Mouse (Mus musculus): ENCODE results near the gene 4930432M17Rik.

The 4930432M17Rik gene

DNA sequence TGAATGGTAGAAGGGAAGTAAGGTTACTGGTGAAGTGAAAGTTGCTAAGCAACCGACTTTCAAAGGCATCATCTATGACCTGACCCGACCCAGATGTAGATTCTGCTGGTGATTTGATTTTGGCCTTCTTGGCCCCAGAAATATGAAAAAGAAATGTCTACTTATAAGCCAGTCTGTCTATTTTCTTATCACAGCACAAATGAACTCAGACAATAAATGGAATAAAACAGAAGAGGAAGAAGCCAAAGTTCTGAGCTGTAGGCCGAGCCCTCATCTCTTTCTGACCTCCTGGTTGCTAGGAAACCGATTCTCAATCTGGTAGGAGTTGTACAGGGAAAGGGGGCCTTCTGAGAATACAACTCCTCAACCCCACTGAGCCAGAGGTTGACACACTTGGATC, at the start of gene 4930432M17Rik:
TSS of gene 4930432M17Rik (plus strand) at position 301 of the 400 bp plus-strand sequence.
- no peak for DNase-seq (ENCODE audit: low read depth)

DNA sequence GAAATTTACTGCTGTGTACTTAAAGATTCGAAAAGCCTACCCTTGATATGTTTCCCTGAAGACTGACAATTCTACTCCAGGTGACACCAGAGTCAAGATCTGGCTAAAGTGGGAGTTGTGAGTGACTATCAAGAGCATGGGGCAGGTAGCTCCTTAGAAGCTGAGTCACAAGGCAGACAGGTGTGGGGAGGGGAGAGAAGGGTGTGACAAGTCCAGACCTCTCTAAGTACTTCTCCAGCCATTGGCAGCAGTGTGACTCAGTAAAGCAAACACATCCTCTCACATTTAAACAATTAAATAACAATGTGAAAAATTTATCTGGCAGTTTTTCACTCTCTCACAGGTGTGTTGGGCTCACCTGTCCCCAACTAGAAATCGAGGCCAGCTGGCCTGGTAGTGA, 44.9 kb upstream of the 4930432M17Rik start:
- no peak for DNase-seq (ENCODE audit: low read depth)

DNA sequence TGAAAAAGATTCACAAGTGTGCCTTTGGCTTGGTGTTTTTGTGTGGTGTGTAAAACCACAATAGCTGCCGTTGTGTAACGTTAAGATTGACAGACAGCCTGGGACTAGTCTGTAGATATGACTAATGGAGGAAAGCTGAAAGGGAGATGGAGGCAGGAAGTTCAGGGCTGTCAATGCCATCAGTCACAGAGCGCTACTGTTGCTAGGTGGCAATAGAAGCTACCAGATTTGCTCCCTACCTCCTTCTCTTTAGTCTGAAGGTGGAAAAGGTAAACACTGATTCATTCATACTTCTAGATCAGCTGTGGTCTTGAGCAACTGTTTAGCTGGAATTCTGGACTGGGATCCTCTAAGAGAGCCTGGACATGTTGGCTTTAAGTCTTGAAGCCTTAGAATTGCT, 44.3 kb upstream of the 4930432M17Rik start:
- no peak for DNase-seq (ENCODE audit: low read depth)

DNA sequence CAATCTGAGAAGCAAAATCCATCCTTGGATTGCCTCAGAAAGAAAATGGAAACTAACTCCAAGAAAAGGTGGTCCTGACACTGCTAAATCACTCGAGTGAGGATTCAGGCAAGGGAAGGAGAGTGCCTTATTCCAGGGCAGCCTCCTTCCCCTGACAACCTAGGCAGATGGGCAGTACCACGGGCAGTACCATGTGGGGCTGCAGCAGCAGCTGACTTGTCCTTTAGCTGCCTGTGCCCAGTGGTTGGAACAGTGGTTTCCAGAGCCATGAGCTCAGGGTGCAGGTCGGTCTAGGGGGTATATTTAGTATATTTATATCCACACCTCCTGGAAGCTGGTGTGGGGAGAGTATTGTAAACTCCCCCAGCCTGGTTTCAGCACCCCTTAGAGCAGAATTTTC, 42.3 kb upstream of the 4930432M17Rik start:
- DNase-seq (ENCODE audit: low read depth) = no peak

DNA sequence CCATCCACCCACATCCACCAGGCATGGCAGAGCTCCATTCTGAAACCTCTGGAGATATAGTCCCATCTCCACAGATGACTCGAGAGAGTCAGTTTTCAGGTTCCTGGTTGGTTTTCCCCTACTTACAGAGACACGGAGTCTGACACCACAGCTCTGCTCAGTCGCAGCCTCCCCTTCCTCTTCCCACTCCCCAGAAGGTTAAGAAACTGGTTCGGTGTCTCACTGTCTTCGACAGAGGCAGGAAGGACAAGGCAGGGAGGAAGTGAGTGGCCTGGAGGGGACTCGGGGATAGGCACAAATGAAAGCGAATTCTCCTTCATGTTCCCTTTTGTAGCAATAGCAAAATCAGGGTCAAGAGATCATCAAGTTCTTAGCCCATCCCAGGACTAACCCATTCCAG, 39.9 kb upstream of the 4930432M17Rik start:
- DNase-seq (ENCODE audit: low read depth) = no peak

DNA sequence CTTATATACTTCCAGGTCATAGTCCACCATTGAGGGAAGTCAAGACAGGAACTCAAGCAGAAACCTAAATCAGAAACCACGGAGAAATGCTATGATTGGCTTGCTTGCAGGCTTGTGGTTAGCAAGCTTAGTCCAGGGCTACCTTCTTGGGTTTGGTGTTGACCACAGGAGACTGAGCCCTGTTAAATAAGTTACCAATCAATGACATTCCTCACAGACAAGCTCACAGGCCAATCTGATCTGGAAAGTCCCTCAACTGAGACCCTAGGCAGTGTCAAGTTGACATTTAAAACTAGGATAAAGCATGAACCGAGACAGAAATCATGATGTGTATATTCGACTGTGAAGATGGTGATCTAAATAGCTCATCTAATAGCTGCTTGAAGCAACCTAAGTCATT, 35.6 kb upstream of the 4930432M17Rik start:
- DNase-seq (ENCODE audit: low read depth) = no peak

DNA sequence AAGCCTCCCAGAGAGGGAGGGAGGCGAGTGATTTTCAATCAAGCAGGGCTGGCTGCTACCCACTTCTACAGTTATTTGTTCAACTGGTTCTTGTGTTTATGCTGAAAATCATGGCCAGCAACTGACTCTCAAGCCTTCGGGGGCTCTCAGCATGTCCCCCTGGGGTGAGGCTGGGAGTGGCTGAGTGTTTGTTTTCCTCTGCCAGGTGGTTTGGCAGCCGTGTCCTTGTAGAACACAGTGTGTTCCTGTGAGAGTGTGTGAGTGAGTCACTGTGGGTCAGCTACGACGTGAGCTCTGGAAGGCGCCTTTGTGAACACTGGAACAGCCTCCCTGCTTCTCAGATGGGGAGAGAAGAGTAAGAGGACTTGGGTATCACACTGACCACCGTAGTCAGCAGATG, 35.1 kb upstream of the 4930432M17Rik start:
- DNase-seq (ENCODE audit: low read depth) = no peak

DNA sequence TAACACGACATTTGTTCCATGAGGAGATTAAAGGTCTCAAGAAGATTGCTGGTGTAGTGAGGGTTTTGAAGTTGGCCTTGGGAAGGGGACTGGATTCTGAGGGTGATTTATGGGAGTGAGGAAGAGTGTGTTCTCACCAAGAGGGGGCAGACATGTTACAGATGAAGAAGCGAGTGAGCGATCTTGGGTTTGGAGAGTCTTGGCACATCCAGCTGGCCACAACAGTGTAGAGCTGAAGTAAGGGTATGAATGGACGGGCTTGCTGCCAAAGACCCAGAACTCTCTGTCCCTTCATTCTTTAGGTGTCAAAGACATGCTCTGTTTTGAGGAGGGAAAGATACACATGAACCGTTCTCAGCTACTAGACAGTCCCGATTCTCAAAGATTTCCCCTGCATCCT, 34.2 kb upstream of the 4930432M17Rik start:
- no peak for DNase-seq (ENCODE audit: low read depth)

DNA sequence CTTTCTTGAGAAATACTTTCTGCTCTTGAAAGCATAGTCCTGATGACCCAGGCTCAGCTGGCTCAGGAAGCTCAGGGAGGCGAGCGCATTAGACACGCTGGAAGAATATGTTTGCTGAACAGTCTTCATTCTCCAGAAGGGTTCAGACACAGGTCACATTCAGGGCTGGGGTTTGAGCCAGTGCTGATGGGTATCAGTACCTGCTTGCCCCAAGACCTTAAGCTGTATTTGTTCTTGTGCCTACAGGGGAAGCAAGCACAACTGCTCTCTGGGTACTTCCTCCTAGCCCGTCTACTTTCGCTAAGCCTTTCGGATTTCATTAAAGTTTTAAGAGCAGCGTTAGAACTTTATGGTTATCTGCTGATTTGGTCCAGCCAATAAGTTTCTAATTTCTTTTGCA, 33.8 kb upstream of the 4930432M17Rik start:
- DNase-seq (ENCODE audit: low read depth) = no peak

DNA sequence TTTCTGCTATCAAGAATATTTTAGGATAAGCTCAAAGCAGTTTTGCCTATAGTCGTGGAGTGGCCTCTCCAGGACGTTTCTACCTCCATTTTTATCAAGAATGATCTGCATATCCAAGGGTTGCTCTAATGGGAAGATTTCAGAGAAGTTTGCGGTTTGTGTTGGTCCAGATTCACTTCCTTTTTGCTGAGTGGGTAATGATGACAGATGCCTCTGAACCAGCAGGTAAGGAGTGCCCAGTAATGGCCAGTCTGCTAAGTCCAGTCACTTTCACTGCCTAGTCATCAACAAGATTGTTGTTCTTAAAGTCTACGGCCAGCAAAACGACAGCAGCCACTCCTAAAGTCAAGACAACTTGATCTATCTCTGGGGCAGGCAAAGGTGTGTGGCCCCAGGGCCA, 32.8 kb upstream of the 4930432M17Rik start:
- DNase-seq (ENCODE audit: low read depth) = no peak

DNA sequence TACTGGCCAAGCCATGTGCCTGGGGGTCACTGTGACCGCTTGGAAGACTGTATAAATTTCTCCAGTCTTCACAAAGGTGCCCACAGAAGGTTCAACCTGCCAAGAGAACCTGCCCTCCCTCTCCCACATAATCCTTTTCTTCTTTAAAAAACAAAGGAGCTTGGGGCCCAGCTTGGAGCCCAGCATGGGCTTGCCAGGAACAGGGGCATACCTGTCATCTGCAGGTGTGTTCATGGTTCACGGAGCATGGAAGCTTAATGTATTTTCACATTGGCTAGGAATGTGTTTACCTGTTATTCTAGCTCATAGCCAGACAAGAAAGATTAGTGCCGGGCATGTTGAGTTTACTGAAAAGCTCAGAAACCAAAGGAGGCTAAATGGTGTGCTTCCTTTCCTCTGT, 32.3 kb upstream of the 4930432M17Rik start:
- DNase-seq (ENCODE audit: low read depth) = no peak

DNA sequence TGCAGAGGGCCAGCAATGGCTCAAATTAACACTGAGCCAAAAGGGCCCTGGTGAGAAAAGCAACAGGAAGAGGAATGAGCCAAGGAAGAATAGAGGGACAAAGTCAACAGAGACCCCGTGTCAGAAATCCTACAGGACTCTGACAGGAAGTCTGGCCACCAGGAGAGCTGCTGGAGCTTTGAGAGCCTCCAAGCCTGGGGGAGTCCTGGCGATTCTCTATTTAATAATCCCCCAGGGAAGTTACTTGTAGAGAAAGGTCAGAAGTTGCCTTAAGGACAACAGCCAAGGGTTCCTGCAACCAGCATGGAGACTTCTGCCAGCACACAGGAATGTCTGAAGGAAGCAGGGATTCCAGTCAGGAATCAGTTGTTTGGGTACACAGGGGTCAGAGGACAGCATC, 30.0 kb upstream of the 4930432M17Rik start:
- no peak for DNase-seq (ENCODE audit: low read depth)

DNA sequence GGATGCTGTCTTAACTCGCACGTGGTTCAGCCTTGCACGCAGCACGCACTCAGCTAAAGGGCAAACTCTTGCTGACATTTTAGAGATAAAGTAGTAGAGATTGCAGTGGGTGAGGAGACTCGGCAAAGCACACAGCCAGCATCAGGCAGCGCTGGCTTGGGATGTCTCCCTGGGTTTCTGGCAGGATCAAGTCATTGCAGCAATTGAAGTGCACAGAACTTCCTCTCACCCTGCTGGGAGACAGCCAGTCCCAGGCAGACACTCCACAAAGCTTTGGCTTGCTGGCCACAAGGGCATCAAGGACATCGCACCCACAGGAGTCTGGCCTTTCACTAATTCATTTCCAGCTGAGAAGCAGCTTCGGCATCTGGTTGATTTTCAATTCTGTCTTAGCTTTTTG, 27.3 kb upstream of the 4930432M17Rik start:
- DNase-seq (ENCODE audit: low read depth) = no peak

DNA sequence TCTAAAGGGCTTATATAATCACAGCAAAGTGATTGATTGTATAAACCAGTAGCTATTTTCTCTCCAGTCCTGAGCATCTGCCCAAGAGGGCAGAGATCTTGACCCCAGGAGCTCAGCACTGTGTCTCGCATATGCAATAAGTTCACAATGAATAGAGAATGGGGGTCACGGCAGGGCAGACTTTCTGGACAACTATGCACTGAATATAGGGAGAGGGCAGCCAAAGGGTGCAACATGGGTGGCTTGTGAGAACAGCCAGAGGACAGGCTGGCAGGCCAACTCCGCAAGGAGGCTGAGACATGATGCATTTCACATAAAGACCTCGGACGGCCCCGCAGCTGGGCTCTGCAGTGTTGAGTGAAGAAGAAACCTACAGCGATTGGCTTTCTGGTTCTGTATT, 25.1 kb upstream of the 4930432M17Rik start:
- no peak for DNase-seq (ENCODE audit: low read depth)

DNA sequence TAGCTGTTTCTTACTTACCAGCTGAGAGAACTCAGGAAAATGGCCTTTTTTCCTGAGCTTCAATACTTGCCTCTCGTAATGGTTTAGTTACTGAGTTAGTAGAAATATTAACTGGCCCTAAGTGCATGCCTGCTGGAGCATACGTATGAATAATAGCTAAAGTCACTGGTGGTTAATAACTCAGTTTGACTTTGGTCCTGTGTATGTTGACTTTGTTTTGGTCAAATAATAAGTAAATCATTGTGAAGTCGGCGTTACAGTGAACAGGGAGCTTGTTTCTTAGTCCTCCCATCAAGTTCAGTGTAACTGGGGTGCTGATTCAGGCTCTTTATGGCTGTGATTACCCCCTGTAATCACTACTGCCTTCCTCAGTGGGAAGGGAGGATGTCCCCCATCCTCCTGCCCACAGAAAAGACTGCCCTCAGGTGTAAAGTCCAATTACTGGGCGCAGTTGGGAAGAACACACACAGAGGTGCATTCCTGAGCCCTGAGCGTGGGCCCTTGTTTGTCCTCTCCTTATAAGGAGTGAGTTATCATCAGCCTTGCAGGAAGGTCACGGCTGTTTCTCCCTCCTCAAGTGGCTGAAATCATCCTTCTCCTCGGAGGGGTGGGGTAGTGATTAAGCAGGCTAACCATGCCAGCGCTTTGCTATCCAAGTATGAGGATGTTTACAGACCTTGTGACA, 24.1 kb upstream of the 4930432M17Rik start:
- DNase-seq (ENCODE audit: low read depth) = no peak

DNA sequence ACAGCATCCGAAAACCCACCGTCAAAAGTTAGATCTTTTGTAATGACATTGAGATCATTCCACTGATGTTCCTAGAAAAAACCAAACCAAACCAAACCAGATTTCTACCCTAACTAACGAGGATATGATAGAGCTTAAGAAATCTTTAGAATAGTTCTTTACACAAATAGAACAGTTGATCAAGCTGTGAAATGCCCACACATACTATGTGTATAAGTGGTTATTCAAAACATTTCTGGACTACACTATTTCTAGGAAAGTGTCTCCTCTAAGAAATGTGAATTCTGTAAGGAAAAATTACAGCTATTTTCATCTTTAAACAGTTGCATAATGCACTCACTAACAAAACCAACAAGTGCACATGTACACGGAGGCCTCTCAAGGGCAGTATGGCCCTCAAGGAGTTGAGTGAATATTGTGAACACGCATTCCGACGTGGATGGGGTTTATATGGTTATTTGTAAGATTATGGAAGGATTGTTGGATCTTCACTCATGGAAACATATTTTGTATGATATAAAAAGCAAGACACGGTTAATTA, 22.3 kb upstream of the 4930432M17Rik start:
- DNase-seq (ENCODE audit: low read depth) = no peak

DNA sequence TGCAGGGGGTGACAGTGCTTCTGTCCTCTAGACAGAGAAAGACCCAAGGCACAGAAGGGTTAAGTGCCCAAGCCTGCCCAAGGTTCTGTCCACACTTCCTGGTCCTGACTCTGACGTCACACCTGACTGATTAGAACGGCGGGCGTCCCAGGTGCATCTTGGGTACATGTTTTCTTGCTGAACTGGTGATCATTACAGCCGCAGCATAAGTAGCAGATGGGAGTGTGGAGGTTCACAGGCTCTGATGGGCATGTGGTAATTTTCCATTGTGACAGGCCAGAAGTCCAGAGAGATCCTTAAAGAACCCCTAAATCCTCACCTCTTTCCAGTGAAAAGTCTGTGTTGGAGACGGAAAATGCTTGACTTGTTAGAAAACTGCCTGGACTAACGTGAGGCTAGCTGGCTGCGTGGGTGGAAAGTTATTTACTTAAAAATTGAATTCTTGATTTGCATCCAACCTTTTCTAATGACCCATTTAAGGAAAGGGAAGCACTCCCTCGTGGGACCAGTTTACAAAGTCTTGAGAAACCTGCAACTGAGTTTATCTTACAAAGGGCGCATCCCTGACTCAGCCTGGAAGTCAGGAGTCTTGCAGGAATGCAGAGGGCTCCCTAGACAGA, 20.4 kb upstream of the 4930432M17Rik start:
- DNase-seq (ENCODE audit: low read depth) = no peak

DNA sequence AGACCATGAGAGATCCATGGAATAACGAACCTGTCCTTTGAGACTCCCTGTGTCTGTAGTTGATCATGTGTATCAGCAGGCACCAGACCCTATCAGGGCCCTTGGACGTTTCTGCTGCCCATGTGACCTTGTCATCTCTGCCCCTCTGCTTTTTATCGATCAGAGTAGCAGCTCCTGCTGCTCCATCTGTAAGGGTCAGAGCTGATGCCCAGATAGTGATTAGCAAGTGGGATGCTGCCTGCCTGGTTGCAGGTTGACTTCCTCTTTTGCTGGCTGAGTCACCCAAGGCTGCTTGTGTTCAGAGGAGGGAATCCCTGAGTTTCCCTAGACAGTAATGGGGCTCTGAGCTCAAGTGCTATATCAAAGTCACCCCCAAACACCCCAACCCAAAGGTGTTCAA, 18.9 kb upstream of the 4930432M17Rik start:
- DNase-seq (ENCODE audit: low read depth) = no peak

DNA sequence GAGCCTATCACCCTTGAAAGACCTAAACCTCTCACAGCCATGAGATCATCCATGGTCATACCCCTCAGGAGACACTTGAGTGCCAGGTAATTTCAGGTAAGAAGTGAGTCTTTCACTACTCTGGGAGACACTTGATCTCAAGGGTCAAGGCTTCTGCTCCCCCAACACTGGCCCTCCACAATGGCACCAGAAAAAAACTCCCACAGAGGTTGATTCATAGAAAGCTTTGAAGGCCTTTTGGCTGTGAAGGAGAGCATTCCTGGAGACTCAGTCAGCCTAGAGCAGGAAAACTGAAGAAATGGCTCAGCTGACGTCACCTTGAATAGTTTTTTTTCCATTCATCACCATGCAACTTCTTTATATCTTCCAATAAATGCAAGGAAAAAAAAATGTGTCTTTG, 18.4 kb upstream of the 4930432M17Rik start:
- DNase-seq (ENCODE audit: low read depth) = no peak

DNA sequence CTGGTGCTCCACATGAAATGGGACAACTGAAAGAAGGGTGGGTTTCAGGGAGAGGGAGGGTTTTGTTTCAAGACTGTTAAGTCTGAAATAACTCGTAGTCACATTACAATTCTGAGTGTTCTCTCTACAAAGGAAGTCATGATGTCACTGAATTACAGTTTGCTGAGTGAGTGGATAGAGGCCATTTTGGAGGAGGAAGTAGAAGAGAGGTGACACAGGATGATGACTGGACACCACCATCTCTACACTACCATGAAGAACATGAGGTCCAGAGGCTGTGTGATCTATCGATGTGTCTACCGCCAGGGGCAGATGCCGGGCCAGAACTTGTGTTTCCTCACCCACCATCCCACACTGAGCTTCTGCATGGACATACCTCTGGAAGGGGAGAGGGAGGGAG, 13.6 kb upstream of the 4930432M17Rik start:
- DNase-seq (ENCODE audit: low read depth) = no peak

DNA sequence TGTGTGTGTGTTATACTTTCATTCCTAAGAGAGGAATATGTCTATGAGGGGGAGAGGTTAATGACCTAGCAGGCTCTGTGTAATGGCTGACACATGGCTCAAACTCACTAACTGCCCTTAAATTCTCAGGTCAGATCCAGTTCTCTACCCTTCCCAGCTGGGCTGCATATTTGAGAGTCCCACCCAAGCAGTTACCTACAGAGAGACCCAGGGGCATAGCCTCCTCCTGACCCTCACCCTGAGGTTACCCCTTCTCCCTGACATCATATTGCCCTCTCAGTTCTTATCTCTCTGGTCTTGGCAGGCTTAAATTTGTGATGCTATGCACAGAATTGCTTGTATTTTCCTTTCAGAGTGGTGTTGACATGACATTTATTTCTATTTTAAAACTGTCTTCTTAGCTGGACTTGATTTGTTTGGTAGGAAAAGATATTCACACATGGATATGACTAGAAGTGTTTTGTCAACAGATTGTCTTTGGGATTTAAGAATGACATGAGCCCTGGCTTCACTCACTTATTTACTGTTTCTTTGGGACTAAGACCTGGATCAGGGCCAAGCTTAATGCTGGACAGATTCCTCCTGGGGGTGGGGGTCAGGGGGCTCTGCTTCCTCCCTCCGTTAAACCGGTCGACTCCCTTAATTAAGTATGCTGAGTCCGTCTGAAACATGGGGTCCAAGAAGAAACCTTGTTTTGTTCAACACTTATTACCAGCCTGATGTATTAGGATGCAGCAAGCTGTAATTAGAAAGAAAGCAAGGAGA, 7.7 kb upstream of the 4930432M17Rik start:
- no peak for DNase-seq (ENCODE audit: low read depth)

DNA sequence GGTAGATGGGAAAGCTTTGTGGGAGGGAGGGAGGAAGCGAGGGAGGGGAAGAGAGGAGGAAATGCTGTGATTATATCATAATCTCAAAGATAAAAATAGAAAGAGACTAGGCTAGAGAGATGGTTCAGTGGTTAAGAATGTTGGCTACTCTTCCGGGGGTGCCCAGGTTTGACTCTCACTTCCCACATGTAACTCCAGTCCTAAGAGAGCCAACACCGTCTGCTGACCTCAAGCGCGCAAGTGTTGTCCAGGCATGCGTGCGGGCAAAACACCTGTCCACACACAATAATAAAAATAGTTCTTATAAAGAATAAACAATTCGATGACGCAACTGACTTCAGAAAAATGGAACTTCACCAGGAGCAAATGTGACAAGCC, 7.1 kb upstream of the 4930432M17Rik start:
- no peak for DNase-seq (ENCODE audit: low read depth)

DNA sequence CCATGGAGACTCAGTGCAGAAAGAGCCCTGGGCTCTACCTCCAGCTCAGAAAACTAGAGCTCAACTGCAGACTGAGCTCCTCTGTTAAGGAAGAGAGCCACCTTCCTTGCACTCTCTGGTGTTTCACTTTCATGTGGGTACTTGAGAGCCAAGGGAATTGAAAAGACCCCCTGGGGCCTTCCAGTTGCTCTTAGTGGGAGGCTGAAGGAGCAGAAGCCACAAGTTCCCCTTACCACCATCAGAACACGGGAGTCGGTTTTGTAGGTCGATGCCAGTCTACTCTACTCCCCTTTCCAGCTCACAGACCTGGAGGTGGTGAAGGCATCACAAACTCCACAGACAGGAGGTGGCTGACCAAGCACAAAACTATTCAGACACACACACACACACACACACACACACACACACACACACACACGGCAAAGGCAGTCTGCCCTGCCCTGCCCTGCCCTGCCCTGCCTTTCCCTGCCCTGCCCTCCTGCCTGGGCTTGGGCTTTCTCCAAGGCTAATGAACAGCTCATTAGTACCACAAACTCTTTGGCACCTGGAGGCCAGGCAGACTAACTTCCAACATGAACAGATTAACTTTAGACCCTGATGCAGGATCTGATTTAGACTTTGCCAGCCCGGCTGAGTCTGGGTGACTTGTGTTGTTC, 1.7 kb downstream of the 4930432M17Rik start:
- DNase-seq (ENCODE audit: low read depth) = no peak
